Mouse (Mus musculus): ENCODE measurements around the gene Agpat4.
A peak's percentile ranks its signal among the peaks of the same experiment; 100 is the strongest.
"Not testable (repeated sequence)": the region's sequence is repeated elsewhere in the genome, so short reads cannot be mapped to it uniquely, and the experiment has no call there.

Gene Agpat4

DNA sequence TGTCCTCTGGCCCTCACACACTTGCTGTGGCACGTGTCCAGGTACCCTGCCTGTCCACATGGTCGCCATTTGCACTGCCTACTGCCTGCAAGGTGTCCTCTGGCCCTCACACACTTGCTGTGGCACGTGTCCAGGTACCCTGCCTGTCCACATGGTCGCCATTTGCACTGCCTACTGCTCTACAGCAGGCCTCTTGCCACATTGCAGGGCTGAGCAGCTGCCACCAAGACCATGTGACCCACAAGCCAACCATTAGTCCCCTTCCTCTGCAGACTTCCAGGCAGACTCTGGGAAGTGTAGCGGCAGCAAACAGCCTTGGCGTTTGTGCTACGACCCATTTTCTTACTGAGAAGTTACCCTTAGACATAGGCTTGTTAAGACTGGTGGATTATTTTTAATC lies 106.0 kb downstream of the Agpat4 start:
- not testable (repeated sequence) for DNase-seq (ENCODE audit: extremely low read depth, low read depth, low spot score)

DNA sequence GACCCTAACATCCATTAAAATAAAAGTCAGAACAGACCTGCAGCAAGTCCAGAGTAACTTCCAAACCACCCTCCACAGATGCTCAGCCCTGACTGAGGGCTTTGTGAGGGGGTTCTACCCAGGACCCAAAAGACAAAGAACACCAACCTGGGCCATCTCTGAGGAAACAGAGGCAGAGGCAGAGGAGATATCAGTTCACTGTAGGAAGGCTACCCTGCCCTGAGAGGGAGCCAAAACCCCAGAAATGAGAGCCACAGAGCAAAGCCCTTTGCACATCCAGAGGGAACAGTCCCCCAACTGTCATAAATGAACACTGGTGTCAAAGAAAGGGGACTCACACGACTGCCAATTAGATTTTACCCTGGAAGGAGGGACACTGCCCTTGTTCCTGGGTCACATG lies 106.7 kb downstream of the Agpat4 start:
- DNase-seq (ENCODE audit: extremely low read depth, low read depth, low spot score), result no peak

DNA sequence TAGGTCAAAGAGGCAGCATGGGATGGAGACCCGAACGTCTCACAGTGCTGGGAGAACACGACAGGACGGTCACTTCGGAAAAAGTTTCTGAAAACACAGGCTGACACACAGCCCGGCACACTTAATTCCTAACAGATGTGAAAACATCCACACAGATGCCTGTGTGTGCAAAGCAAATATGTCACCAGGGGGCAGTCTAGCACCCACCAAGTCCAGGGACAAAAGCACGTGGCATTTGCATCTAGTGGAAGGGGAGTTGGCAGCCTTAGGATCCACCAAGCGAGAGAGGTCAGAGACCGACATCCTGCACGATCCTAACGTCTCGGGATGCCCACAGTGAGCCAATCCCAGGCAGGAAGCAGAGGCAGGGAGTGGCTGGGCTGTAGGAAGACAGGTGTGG lies 108.0 kb downstream of the Agpat4 start:
- no peak for DNase-seq (ENCODE audit: extremely low read depth, low read depth, low spot score)

DNA sequence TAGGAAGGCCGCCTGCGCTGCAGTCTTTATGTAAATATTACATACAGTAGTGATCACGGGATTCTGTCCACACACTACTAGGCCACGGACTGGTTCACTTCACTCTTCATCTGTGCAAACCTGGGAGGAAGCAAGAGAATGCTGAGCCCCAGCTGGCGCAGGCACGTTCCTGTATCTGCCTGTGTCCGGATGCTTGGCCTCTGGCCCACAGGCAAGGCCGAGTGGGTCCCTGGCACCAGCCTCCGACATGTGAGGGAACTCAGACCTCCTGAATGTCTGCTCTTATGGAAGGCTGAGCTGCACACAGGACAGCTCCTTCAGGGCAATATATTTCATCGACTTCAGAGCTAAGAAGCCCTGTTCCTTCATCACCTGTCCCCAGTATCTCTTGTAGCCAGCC lies 109.5 kb downstream of the Agpat4 start:
- DNase-seq (ENCODE audit: extremely low read depth, low read depth, low spot score), result no peak

DNA sequence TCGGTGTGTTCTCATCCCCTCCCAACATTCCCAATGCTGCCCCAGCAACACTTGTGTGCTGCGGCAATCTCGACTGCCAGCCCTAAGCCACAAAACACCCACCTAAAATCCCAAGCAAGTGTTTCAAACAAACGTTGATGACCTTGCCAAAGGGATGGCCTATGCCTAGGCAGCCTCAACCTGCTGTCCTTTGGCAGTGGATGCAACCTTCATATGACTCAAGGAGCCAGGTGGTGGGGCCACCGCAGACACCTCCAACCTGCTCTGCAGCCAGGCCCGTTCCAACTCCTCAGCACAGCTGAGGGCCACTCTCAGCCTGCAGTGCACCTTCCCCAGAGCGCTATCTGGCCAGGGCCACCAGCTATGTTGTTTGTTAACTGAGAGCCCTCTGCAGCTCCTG lies 110.0 kb downstream of the Agpat4 start:
- no peak for DNase-seq (ENCODE audit: extremely low read depth, low read depth, low spot score)

DNA sequence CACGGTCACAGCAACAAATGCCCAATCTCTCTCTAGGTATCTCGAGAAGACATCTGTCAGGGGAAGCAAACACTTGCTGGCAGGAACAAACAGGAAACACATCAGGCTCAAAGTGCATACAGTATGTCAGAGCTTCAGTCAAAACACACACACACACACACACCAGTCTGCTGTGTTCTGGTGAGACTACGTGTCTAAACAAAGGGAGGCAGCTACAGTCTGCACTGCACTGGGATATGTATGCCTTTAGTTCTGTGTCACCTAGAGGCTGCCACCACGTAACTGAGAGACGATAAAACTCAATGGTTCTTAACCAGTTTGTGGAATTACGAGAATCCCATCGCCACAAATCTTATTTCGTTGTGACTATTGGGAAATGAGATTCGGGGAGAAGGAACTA lies 111.3 kb downstream of the Agpat4 start:
- no peak for DNase-seq (ENCODE audit: extremely low read depth, low read depth, low spot score)

DNA sequence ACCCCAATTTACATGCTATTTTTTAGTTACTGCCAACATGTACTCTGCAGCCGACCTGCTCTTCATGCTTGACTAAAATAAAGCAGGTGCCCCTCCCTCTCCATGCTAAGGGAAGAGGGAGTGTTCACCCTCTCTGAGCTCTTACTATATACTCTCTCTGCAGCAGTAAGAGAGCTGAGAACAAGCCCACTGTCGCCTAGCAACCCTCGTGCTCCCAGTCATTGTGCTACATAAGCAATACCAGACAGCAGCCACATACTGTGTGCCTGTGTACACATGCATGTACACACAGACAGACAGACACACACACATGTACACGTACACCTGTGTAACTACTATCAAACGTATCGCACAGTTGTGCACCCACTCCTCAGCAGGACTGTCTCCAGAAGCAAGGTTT lies 111.7 kb downstream of the Agpat4 start:
- DNase-seq (ENCODE audit: extremely low read depth, low read depth, low spot score), result no peak

DNA sequence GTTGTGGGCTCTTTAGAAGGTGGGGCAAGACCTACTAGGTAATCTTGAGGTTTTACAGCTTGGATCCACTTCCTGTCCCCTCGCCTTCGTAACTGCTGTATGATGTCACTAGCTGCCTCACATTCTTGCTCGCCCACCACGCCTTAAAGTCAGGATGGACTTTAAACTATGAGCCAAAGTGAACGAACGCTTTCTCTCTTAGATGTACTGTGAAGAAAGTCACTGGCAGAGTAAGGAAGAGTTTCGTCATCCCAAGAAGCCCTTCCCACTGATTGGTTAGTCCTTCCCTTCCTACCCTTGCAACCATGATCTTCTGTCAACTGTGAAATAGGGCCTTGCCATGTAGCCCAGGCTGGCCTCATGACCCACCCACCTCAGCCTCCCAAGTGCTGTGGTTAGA lies 112.6 kb downstream of the Agpat4 start:
- no peak for DNase-seq (ENCODE audit: extremely low read depth, low read depth, low spot score)

DNA sequence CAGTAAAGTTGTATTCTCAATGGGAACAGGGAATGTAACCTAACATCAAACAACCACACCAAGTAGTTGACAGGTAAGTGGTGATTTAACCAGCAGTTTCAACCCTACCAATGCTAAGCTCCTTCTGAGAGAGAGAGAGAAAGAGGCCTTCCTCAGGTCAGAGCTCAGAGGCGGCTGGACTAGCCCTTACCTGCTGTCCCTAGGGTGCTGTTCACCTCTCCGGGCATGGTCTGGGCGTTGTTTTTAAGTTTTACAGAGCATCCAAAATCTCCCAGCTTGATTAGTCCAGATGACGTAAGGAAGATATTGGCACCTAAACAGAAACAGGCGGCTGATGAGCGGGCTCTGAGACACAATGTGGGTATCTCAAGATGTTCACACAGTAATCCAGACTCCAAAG lies 114.2 kb downstream of the Agpat4 start:
- DNase-seq (ENCODE audit: extremely low read depth, low read depth, low spot score), result no peak

DNA sequence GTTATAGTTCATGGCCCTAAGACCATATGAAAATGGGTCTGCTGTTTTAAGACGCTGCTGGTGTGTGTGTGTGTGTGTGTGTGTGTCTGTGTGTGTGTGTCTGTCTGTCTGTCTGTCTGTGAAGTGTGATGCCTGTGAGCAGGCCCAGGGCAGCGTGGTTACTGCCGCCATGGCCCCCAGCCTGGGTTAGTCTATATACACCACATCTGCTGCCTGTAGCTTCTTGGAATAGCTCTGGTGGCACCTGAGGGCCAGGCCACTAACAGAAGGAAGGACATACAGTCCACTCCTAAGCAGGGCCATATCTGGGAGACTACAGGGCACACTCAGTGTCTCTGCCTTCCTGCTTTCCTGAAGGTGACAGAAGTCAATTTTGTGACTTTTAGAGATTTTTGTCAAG lies 122.2 kb downstream of the Agpat4 start:
- no peak for DNase-seq (ENCODE audit: extremely low read depth, low read depth, low spot score)

DNA sequence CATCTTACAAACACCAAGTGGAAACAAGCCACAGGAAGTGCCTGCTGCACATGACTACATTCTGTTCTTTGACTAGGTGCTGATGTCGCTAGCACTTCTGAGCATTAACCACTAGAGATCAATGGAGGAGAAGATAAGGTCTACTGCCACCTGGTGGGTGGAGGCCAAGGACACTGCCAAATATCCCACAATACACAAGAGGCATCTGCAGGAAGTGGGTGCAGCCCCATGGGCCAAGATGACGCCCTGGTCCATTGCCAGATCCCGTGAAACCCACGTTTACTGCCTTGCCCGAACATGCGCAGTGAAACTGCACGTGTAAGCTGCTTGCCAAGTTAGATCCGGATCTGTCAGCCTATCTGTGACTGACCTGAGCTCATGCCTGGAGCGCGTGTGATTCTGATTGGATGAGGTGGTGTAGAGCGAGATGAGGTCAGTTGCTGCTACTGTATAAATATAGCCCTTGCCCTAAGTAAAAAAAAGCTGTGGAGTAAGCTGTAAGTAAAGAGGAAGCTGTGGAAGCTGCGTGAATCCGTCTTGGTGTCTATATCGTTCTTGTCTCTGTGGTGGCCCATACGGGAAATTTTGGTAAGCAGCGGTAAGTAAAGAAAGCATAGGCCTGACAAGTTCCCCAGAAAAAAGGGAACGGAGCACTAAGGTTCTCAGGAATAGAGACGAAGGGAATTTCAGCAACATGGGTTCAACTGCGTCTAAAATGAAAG lies 131.4 kb downstream of the Agpat4 start:
- DNase-seq (ENCODE audit: extremely low read depth, low read depth, low spot score), result no peak

DNA sequence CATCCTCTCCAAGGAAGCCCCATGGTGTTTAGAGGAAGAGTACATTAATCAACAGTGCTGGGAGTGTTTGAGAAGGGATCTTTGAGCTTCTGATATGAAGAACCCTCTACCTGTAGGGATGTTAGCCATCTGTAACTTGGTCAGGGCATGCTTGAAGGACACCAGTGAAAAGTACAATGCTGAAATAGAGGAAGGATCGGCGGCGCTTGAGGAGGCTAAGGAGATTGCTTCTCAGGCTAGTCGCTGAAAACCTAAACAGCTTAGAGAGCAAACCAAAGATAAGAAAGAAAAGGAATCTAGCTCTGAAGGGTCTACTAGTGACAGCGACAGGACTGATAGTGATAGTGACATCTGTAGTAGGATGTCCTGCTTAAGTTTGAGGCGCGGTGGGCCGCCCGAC lies 132.1 kb downstream of the Agpat4 start:
- DNase-seq (ENCODE audit: extremely low read depth, low read depth, low spot score), result no peak

DNA sequence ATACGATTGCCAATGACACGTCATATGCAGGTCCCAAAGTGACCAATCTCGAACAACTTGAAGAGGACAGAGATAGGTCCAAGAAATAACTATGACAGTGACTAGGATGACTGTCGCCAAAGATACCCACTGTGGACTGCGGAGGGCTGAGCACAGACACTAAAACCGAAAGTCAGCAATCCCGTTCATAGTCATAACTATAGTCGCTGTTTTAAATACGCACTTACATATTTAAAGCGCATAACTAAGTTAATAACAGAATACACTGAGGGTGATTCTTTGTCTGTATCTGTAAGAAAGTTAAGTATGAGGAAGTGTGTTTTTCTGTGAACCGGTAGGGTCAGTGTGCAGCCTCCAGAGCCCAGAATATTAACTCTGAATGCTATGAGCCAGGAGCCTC lies 137.6 kb downstream of the Agpat4 start:
- DNase-seq (ENCODE audit: extremely low read depth, low read depth, low spot score), result no peak

DNA sequence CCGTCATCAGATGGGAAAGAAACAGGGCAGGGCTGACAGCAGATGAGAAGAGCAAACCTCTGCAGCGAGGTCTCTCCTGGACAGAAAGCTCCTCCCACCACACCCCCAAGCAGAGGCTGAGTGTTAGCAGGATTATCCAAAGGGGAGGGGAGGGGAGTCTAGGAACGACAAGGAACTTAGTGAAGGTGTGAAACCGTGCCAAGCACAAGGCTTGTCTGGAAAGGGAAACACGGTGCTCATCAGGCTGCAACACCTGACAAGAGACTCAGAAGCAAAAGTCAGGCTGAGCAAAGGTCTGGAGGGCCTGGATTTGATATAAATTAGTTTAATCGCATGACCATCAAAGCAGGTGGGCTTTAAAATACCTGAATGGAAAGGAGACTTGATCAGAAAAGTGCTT lies 140.0 kb downstream of the Agpat4 start:
- no peak for DNase-seq (ENCODE audit: extremely low read depth, low read depth, low spot score)

DNA sequence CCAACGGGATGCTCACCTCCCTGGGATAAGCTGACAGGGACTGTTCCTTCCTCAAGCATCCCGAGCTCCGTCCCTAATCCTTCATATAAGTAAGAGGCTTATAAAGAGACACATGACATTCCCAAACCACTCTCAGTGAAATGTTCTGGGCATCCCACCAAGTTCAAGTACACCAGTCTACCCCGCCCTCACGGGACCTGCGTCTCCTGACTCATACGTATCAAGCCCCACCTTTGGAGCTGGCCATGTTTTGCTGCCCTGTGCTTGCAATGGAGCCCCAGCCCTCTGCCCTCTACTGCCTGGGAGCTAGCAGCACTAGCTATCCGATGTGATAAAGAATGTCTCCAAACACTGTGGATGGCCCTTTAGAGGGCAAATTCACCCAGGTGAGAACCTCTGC lies 141.5 kb downstream of the Agpat4 start:
- DNase-seq (ENCODE audit: extremely low read depth, low read depth, low spot score), result no peak

DNA sequence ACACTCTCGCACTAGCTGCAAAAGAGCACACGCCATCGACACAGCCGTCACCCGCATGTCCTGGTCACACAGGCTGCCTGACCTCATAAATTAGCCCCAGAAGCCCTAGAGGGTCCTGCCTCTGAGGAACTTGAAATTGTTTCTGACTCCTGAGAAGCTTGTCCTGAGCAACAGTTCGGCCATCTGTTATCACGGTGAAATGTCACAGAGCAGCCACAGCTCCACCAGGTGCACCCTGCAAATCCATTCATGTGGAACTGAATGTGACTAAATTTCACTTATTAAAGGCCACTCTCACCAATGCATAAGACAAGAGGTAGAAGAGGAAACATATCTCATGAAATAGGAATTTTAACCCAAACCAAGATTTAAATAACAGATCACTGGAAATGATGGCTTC lies 142.9 kb downstream of the Agpat4 start:
- DNase-seq (ENCODE audit: extremely low read depth, low read depth, low spot score), result no peak

DNA sequence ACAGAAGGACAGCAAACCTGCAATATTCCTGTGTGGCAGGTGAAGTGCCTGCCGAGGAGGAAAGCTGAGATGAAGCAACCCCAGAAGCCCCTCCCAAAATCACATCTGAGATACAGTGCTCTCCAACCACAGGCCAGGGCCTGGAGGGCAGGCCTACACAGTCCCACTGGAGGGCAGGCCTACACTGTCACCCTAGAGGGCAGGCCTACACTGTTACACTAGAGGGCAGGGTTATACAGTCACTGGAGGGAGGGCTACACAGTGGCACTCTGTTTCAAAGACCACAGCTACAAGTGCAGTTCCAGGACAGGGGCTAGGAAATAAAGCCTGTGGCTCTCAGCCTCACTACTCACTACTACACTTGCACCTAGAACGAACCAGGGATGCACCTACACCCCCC lies 143.4 kb downstream of the Agpat4 start:
- no peak for DNase-seq (ENCODE audit: extremely low read depth, low read depth, low spot score)

DNA sequence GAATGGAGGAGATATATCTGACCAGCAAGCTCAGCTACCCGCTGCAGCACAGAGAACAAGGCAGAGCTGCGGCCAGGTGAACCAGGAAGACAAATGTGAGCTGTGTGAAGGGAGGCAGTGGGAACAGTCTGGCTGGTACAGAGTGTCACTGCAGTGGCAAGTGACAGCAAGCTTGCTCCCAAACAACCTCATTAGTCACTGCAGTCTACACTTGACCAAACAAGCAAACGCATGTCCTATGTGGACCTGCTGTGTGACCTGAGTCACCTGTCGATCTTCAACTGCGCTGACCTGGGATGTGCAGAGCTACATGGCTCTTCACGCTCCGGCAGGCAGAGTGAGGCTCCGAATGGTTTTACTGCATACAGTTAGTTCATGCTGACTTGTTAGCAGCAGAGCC lies 144.3 kb downstream of the Agpat4 start:
- no peak for DNase-seq (ENCODE audit: extremely low read depth, low read depth, low spot score)

DNA sequence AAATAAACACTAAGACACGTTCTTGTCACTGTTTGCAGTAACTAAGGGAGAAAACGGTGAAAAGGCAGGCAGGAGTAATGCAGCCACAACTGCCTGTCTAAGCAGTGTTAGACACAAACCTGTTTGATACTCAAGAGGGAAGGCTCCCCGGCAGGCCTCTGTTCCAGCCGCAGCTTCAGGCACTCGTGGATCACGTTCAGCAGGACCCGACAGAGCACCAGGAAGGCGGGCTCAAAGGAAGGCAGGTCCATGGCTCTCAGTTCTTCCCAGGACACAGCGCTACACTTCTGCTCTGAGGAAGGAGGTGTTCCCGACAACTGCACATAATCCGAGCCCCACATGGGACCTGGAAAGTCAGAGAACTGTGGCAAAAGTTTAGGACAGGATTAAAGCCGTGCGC lies 145.3 kb downstream of the Agpat4 start:
- no peak for DNase-seq (ENCODE audit: extremely low read depth, low read depth, low spot score)

DNA sequence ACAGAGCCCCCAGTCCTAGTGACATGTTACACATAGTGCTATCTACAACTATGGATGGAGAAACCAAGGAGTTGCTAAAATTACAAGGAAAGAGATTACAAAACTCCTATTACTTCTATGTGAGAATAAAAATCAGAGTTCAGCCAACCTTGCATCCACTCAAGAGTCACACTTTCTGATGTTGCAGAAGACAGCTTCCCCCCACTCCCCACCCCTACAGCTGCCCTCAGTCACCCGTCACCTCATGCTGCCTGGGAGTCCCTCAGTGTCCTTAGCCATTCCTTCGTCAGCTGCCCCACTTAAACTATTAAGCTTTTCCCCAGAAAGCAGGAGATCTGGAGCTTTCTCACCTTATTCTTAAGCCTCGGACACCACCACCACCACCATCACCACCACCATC lies 145.8 kb downstream of the Agpat4 start:
- DNase-seq (ENCODE audit: extremely low read depth, low read depth, low spot score), result no peak

DNA sequence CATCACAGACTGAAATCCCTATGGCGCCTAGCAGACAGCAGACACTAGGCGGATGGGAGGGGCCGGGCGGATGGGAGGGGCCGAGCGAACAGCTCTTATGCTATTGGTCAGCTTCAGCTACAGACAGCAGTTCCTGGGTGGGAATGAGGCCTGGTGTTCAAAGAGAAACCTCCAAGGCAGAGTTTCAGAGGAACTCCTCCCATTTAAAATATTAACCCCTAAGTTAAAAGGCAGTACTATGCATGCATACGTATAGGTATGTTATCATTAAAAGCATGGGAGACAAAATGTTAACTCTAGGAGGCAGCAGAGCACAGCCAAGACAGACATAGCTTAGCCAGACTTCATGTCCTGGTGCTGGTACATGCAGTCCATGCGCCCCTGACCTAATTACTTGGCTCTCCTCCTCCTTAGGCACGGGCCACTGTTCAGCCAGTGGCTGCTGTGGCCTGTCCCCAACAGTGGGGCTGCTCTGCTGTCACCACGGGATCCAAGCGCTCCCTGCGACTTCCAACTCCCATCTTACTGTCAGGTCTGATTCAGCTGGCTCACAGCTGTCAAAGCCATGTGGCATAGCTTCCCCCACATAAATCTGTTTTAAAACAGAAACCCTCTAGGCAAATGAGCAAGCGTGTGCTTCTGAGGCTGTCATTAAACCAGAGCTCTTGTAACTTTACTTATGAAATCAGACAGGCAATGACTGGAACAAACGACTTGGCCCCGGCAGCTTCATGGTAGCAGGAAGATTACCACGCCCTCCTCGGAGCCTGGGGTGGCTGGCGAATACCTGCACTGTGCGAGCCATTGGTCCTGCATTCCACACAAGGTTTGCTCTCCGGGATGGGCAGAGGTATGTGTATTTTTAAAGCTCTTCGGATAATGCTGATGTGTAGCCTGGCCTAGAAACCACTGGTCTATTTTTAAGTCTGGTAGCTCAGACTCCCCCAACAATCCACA lies 147.7 kb downstream of the Agpat4 start:
- peak; percentile 83 for DNase-seq (ENCODE audit: extremely low read depth, low read depth, low spot score)

DNA sequence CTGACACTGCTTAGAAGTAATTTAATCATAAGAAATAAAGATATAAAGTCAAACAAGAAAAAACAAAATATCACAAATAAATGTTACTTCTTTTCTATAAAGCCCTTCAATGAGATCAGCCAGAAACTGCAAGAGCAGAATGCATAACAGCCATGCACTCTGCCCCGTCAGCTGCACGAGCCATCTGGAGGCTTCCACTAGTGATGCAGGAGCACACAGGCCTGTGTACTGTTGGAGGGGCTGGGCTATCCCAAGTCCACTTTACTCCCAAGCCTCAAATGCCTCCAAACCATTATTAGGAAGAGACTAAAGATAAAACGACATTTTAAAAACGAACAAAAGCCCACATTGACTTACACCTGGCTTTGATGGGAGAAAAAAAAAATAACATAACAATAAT lies 149.6 kb downstream of the Agpat4 start:
- no peak for DNase-seq (ENCODE audit: extremely low read depth, low read depth, low spot score)

Measured in fat pad, adult 2 months (tissue).